Mouse (Mus musculus) C2C12 (cell line): Measurements from ENCODE around the gene Syne1.

ENCODE experiments used
- CEBPB ChIP-seq: IDR thresholded peaks from one replicate; pipeline ENCODE4 v1.6.1; 2011; ENCODE audit warnings: low read depth, mild to moderate bottlenecking, control low read depth, moderate library complexity
- CTCF ChIP-seq: IDR thresholded peaks from one replicate; pipeline ENCODE4 v1.5.1; 2011; ENCODE audit not compliant: control insufficient read depth, insufficient read depth, insufficient read length
- FOSL1 ChIP-seq: IDR thresholded peaks from one replicate; pipeline ENCODE4 v1.8.0; 2011; ENCODE audit warnings: mild to moderate bottlenecking, low read length; ENCODE audit not compliant: poor library complexity, insufficient read depth, severe bottlenecking
- MAX ChIP-seq: IDR thresholded peaks from one replicate; pipeline ENCODE4 v1.6.1; 2011; ENCODE audit warnings: mild to moderate bottlenecking, control low read depth
- MYOD1 ChIP-seq: IDR thresholded peaks from one replicate; pipeline ENCODE4 v1.6.1; 2011; ENCODE audit warnings: low read depth; ENCODE audit not compliant: control insufficient read depth, insufficient read length
- MYOG ChIP-seq: IDR thresholded peaks from one replicate; pipeline ENCODE4 v1.6.1; 2011; ENCODE audit not compliant: control insufficient read depth, insufficient read length; ENCODE audit errors: extremely low read depth
- USF1 ChIP-seq: IDR thresholded peaks from one replicate; pipeline ENCODE4 v1.6.1; 2011; ENCODE audit warnings: low read depth, mild to moderate bottlenecking, control low read depth, moderate library complexity

GRCm38 (mm10) chr10:5197356-5197755, 353.9 kb downstream of the Syne1 start:
- TF ChIP-seq CTCF (no peak), MYOD1 (no peak), USF1 (no peak), MYOG (no peak), MAX (no peak), CEBPB (no peak), FOSL1 (no peak)
